Mouse (Mus musculus) neural tube, embryonic 14.5 days (tissue): ENCODE results near the gene Creg2. TPM values are rescaled to one million over a fixed set of nuclear protein-coding genes. Genes with fewer than 3 reads are reported as not detected.

Experiments used
- ATAC-seq: fragments of 200-750 bp; cut with Nextera tagmentation; 2 replicates; pipeline ENCODE4 v1.8.0; 2017; ENCODE audit warnings: low read depth, mild to moderate bottlenecking, moderate TSS enrichment, moderate library complexity
- H3K27ac ChIP-seq: fragments of 300-500 bp; sonication (generic); 2 replicates; pipeline ENCODE4 v1.5.1; 2014; ENCODE audit warnings: low read depth, mild to moderate bottlenecking, control low read depth, low read length, moderate library complexity, mixed read lengths
- H3K27me3 ChIP-seq: fragments of 300-500 bp; sonication (generic); 2 replicates; pipeline ENCODE4 v1.6.1; 2014; ENCODE audit warnings: low read length; ENCODE audit not compliant: control insufficient read depth, insufficient read depth
- H3K36me3 ChIP-seq: fragments of 300-500 bp; sonication (generic); 2 replicates; pipeline ENCODE4 v1.6.1; 2014; ENCODE audit warnings: low read length, mixed read lengths; ENCODE audit not compliant: control insufficient read depth, insufficient read depth
- H3K4me1 ChIP-seq: fragments of 300-500 bp; sonication (generic); 2 replicates; pipeline ENCODE4 v1.6.1; 2014; ENCODE audit warnings: low read length; ENCODE audit not compliant: control insufficient read depth, insufficient read depth
- H3K4me2 ChIP-seq: fragments of 300-500 bp; sonication (generic); 2 replicates; pipeline ENCODE4 v1.6.1; 2014; ENCODE audit warnings: mild to moderate bottlenecking, low read depth, low read length, control low read depth
- H3K4me3 ChIP-seq: fragments of 300-500 bp; sonication (generic); 2 replicates; pipeline ENCODE4 v1.5.1; 2014; ENCODE audit warnings: low read depth, low read length, control low read depth, mixed read lengths
- H3K9ac ChIP-seq: fragments of 300-500 bp; sonication (generic); replicated peaks from 2 replicates; pipeline ENCODE4 v1.6.1; 2014; ENCODE audit warnings: low read depth, mild to moderate bottlenecking, control low read depth, low read length, mixed read lengths
- H3K9me3 ChIP-seq: fragments of 300-500 bp; sonication (generic); 2 replicates; pipeline ENCODE4 v1.6.1; 2016; ENCODE audit warnings: low read length; ENCODE audit not compliant: control insufficient read depth
- WGBS: fragments of 180-500 bp; shearing (Covaris S2); extraction: QIAGEN DNeasy Blood & Tissue Kit; methylation state at CpG from one replicate; pipeline ENCODE4 v1.1.7; 2014; 5-methylcytosine and 5-hydroxymethylcytosine counted together
- polyA plus RNA-seq: library from polyadenylated mRNA; unstranded; fragments of >200 nt; fragmentation: Nextera tagmentation; extraction: Ambion mirVana; gene quantifications from 2 replicates; pipeline ENCODE4 v1.2.1, GENCODE M21; 2014

Creg2 gene
- polyA plus RNA-seq, 1 experiment from 2014 or later, result 10.6 TPM

GRCm38 (mm10) chr1:39645905-39646759, 5.1 kb downstream of the Creg2 start:
- Histone ChIP-seq H3K4me1 (0 out of 2 replicates have a peak, but pooled peaks cover 11% of the 10 kb centered on the region), H3K27me3 (no peaks in the 10 kb centered on the region), H3K4me3 (no peak overlapping the region), H3K9me3 (no peaks in the 10 kb centered on the region), H3K4me2 (no peak overlapping the region), H3K36me3 (no peaks in the 10 kb centered on the region), H3K27ac (peak overlapping the region; percentile 24; the same call in 1 of the 2 replicates), H3K9ac (no peak overlapping the region)
- peak; percentile 62 for ATAC-seq
- 30% methylated on average over 8 of the region's 8 CpGs for WGBS

GRCm38 (mm10) chr1:39644333-39644732, 6.9 kb downstream of the Creg2 start:
- H3K36me3 ChIP-seq, result no peaks in the 10 kb centered on the region
- no peak overlapping the region for H3K4me2 ChIP-seq
- no peak for ATAC-seq
- no peak overlapping the region for H3K27ac ChIP-seq
- no peaks in the 10 kb centered on the region for H3K9me3 ChIP-seq
- H3K4me1 ChIP-seq, result 0 out of 2 replicates have a peak, but pooled peaks cover 2% of the 10 kb centered on the region
- H3K4me3 ChIP-seq, result no peak overlapping the region
- no peak overlapping the region for H3K9ac ChIP-seq
- 52% methylated on average over 1 of the region's 1 CpGs for WGBS
- H3K27me3 ChIP-seq, result no peaks in the 10 kb centered on the region

- Histone ChIP-seq H3K9ac (no peak overlapping the region), H3K4me1 (no peaks in the 10 kb centered on the region), H3K36me3 (no peaks in the 10 kb centered on the region), H3K27ac (no peak overlapping the region), H3K4me3 (no peak overlapping the region), H3K4me2 (no peak overlapping the region), H3K9me3 (no peaks in the 10 kb centered on the region), H3K27me3 (no peaks in the 10 kb centered on the region)
- no peak for ATAC-seq
- WGBS, result 90% methylated on average over 7 of the region's 7 CpGs
These were observed 9.6 kb downstream of the Creg2 start for GRCm38 (mm10) chr1:39641667-39642066.

- H3K4me1 ChIP-seq, result no peaks in the 10 kb centered on the region
- H3K27me3 ChIP-seq, result no peaks in the 10 kb centered on the region
- H3K9ac ChIP-seq, result no peak overlapping the region
- no peaks in the 10 kb centered on the region for H3K9me3 ChIP-seq
- H3K27ac ChIP-seq, result no peak overlapping the region
- H3K36me3 ChIP-seq, result no peaks in the 10 kb centered on the region
- H3K4me3 ChIP-seq, result no peak overlapping the region
- H3K4me2 ChIP-seq, result no peak overlapping the region
- no peak for ATAC-seq
- WGBS, result 59% methylated on average over 8 of the region's 8 CpGs
These were observed 14.1 kb downstream of the Creg2 start for GRCm38 (mm10) chr1:39637139-39637538.

GRCm38 (mm10) chr1:39636660-39637059, 14.6 kb downstream of the Creg2 start:
- H3K27ac ChIP-seq, result no peak overlapping the region
- H3K36me3 ChIP-seq, result no peaks in the 10 kb centered on the region
- no peak overlapping the region for H3K4me2 ChIP-seq
- ATAC-seq, result peak; percentile 46; the same call in 1 of the 2 replicates
- H3K4me1 ChIP-seq, result no peaks in the 10 kb centered on the region
- WGBS, result 4% methylated on average over 5 of the region's 5 CpGs
- no peaks in the 10 kb centered on the region for H3K9me3 ChIP-seq
- no peak overlapping the region for H3K9ac ChIP-seq
- H3K27me3 ChIP-seq, result no peaks in the 10 kb centered on the region
- H3K4me3 ChIP-seq, result no peak overlapping the region

- Histone ChIP-seq H3K4me2 (no peak overlapping the region), H3K4me3 (no peak overlapping the region), H3K27me3 (no peaks in the 10 kb centered on the region), H3K36me3 (no peaks in the 10 kb centered on the region), H3K9me3 (no peaks in the 10 kb centered on the region), H3K9ac (no peak overlapping the region), H3K27ac (no peak overlapping the region), H3K4me1 (no peaks in the 10 kb centered on the region)
- ATAC-seq, result no peak
- 35% methylated on average over 5 of the region's 5 CpGs for WGBS
These were observed 15.1 kb downstream of the Creg2 start for GRCm38 (mm10) chr1:39636196-39636595.

GRCm38 (mm10) chr1:39628606-39629005, 22.7 kb downstream of the Creg2 start:
- no peak for ATAC-seq
- H3K27me3 ChIP-seq, result no peaks in the 10 kb centered on the region
- no peaks in the 10 kb centered on the region for H3K36me3 ChIP-seq
- H3K9me3 ChIP-seq, result no peaks in the 10 kb centered on the region
- no peak overlapping the region for H3K4me3 ChIP-seq
- no peak overlapping the region for H3K4me2 ChIP-seq
- no peaks in the 10 kb centered on the region for H3K4me1 ChIP-seq
- H3K27ac ChIP-seq, result no peak overlapping the region
- H3K9ac ChIP-seq, result no peak overlapping the region
- WGBS, result 88% methylated on average over 9 of the region's 9 CpGs

- no peaks in the 10 kb centered on the region for H3K36me3 ChIP-seq
- no peak overlapping the region for H3K4me3 ChIP-seq
- H3K27ac ChIP-seq, result no peak overlapping the region
- no peaks in the 10 kb centered on the region for H3K27me3 ChIP-seq
- WGBS, result 59% methylated on average over 3 of the region's 3 CpGs
- no peaks in the 10 kb centered on the region for H3K4me1 ChIP-seq
- no peaks in the 10 kb centered on the region for H3K9me3 ChIP-seq
- no peak for ATAC-seq
- no peak overlapping the region for H3K9ac ChIP-seq
- H3K4me2 ChIP-seq, result no peak overlapping the region
These were observed 25.8 kb downstream of the Creg2 start for GRCm38 (mm10) chr1:39625491-39625890.

- no peak overlapping the region for H3K9ac ChIP-seq
- no peaks in the 10 kb centered on the region for H3K9me3 ChIP-seq
- H3K27ac ChIP-seq, result no peak overlapping the region
- H3K4me2 ChIP-seq, result no peak overlapping the region
- WGBS, result 63% methylated on average over 1 of the region's 1 CpGs
- no peak for ATAC-seq
- no peaks in the 10 kb centered on the region for H3K36me3 ChIP-seq
- no peaks in the 10 kb centered on the region for H3K27me3 ChIP-seq
- H3K4me1 ChIP-seq, result no peaks in the 10 kb centered on the region; the same call in 1 of the 2 replicates
- no peak overlapping the region for H3K4me3 ChIP-seq
These were observed 27.5 kb downstream of the Creg2 start for GRCm38 (mm10) chr1:39623729-39624128.
